11 mouse cellular contexts compared by ENCODE assay signal in genomic region chr3:28638957-28639356, GRCm38 (mm10). TPM values are rescaled to one million over a fixed set of nuclear protein-coding genes. Genes with fewer than 3 reads are reported as not detected.
A peak's percentile ranks its signal among the peaks of the same experiment; 100 is the strongest.
DNase-seq lines count a peak whose midpoint lies in the region; ATAC-seq and TF ChIP-seq lines count a peak whose summit lies in the region.
"Had no signal": no experiment of that assay in that cellular context is flagged by ENCODE, and none has a peak within 500 bp of the region (broad histone marks: within the 10 kb centered on the region; RNA-seq: fewer than 3 reads in every experiment).

No protein-coding gene starts in this region.

- TF ChIP-seq CTCF in liver, postnatal 0 days (IDR thresholded peaks at IDR 0.05; ENCODE audit: low read depth) = no peak

- ATAC-seq in heart, embryonic 11.5 days (replicated peaks; ENCODE audit: insufficient number of reproducible peaks, low FRiP score, low TSS enrichment) = no peak
- no peak for ATAC-seq in liver, postnatal 0 days
- no peak for ATAC-seq in erythroblast, adult 5-6 weeks (replicated peaks; ENCODE audit: low FRiP score, poor library complexity, severe bottlenecking)

- no peak for TF ChIP-seq EP300 in liver, postnatal 0 days (IDR thresholded peaks at IDR 0.05; ENCODE audit: low read depth)

- peak; percentile 97 for DNase-seq in heart, adult 11 months
- peak; percentile 48 to 59 for DNase-seq in right cerebral cortex, adult 2 months (ENCODE audit: low spot score in 2 of 2)
- DNase-seq in right cerebral cortex, postnatal 14 days = no peak
- peak; percentile 69 for DNase-seq in layer of hippocampus, adult 9-11 months
- no peak for DNase-seq in liver, postnatal 0 days
- DNase-seq in adrenal gland, adult 2 months = no peak
- DNase-seq: cerebellum, adult 8-10 months; thymus, adult 2 months had no signal

- no peak overlapping the region for H3K9ac ChIP-seq in heart, embryonic 11.5 days (ENCODE audit: low read depth, low read length)
- no peak overlapping the region for H3K9ac ChIP-seq in liver, postnatal 0 days (replicated peaks)

- no peaks in the 10 kb centered on the region for H3K9me3 ChIP-seq in heart, embryonic 11.5 days (replicated peaks; ENCODE audit: control insufficient read depth, low read length)
- no peaks in the 10 kb centered on the region for H3K9me3 ChIP-seq in liver, postnatal 0 days (ENCODE audit: low read length)

- 86% methylated on average over 2 of the region's 2 CpGs for WGBS in heart, embryonic 11.5 days (ENCODE audit: insufficient replicate concordance)
- WGBS in liver, postnatal 0 days (ENCODE audit: insufficient replicate concordance) = 71% methylated on average over 2 of the region's 2 CpGs

- H3K27me3 ChIP-seq in heart, embryonic 11.5 days (ENCODE audit: control insufficient read depth, insufficient read depth, low read length) = no peaks in the 10 kb centered on the region
- H3K27me3 ChIP-seq in liver, postnatal 0 days (ENCODE audit: insufficient read depth, low read length) = no peaks in the 10 kb centered on the region

- no peak overlapping the region for H3K4me3 ChIP-seq in heart, embryonic 11.5 days (ENCODE audit: low read depth, low read length)
- H3K4me3 ChIP-seq in liver, postnatal 0 days (ENCODE audit: low read depth, low read length) = no peak overlapping the region

- no peaks in the 10 kb centered on the region for H3K36me3 ChIP-seq in heart, embryonic 11.5 days (ENCODE audit: control insufficient read depth, insufficient read depth, low read length)
- no peaks in the 10 kb centered on the region for H3K36me3 ChIP-seq in liver, postnatal 0 days (replicated peaks; ENCODE audit: insufficient read depth, low read length)

- no peak overlapping the region for H3K4me2 ChIP-seq in heart, embryonic 11.5 days
- H3K4me2 ChIP-seq in liver, postnatal 0 days (ENCODE audit: low read depth, low read length) = no peak overlapping the region

- H3K4me1 ChIP-seq in heart, embryonic 11.5 days (ENCODE audit: control insufficient read depth, insufficient read depth, low read length) = peaks cover 5% of the 10 kb centered on the region; the same call in 1 of the 2 replicates
- H3K4me1 ChIP-seq in liver, postnatal 0 days (ENCODE audit: insufficient read depth) = no peaks in the 10 kb centered on the region

- H3K27ac ChIP-seq in heart, embryonic 11.5 days (ENCODE audit: low read depth, low read length) = no peak overlapping the region
- H3K27ac ChIP-seq in liver, postnatal 0 days (ENCODE audit: low read depth) = no peak overlapping the region

RNA-seq across cellular contexts. Expression of gene Slc2a2, which starts 58.7 kb away (rescaled TPM):
- polyA plus RNA-seq in heart, embryonic 11.5 days (2014; fragmentation: Nextera tagmentation; extraction: Ambion mirVana) = 0.37 and 0.41 TPM in 2 replicates
- 135 TPM in 2 replicates for polyA plus RNA-seq in liver, postnatal 0 days (2015; fragmentation: Nextera tagmentation; extraction: Ambion mirVana)
- total RNA-seq in erythroblast, adult 5-6 weeks (2015; ENCODE audit: low replicate concordance) = not detected in 2 replicates
- not detected in 2 replicates for total RNA-seq in erythroblast, adult 5-6 weeks (2017; ENCODE audit: low replicate concordance)
- total RNA-seq in adrenal gland, adult 2 months (2021) = under 1 TPM in 1 of 2 experiments, not detected in 1; 0.37 TPM
- polyA plus RNA-seq in adrenal gland, adult 2 months (2012; rRNA removed) = 0.03 and 0.09 TPM in 2 replicates
- total RNA-seq: ES-E14 had no signal

Comparison
In these comparisons a context has a peak if more than half of its experiments do, and no peak if none do; other contexts are left out.
1. DNase-seq: peak in heart, adult 11 months (single experiment), right cerebral cortex, adult 2 months (2 of 2) and layer of hippocampus, adult 9-11 months (single experiment); none in right cerebral cortex, postnatal 14 days (single experiment), liver, postnatal 0 days (single experiment) and adrenal gland, adult 2 months (single experiment).
2. RNA of gene Slc2a2, which starts 58.7 kb away (polyA plus RNA-seq): 135 TPM in liver, postnatal 0 days; 0.37 to 0.41 TPM in heart, embryonic 11.5 days and 0.03 to 0.09 TPM in adrenal gland, adult 2 months; every median in the first group is over 10 times any median in the second.